8 mouse cellular contexts compared by ENCODE assay signal in the genomic region with DNA sequence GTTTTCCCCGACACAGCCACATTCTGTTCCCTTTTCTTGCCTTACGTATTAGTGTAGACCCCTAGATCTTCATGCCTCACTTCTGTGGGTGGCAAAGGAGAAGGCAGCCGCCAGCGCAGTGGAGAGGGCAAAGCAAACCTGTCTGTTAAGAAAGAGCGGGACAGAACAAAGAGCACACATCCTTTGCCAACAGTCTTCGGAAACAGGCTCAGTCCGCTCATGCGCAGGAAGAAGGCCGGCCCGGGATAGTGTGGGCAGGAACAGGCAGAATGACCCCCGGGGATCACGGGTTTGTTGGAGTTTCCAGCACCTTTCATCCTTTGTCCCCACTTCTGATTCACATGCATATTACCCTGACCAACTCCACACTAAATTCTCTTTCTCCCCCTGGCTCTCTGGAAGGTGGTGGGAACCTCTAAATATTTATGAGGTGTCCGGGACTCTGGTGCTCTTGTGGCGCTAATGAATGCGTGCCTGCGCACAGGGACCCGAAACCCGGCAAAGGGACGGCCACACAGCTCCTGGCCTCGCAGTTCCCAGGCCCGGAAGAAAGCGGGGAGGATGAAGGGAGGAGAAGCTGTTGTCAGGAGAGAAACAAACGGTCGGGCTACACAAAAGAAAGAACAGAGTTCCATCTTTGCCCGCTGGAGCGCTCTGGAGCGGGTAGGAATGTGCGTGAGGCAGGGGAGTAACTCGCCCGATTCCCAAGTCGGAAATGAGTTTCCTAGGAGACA. TPM values are rescaled to one million over a fixed set of nuclear protein-coding genes. Genes with fewer than 3 reads are reported as not detected.
DNase-seq lines count a peak whose midpoint lies in the region; ATAC-seq and TF ChIP-seq lines count a peak whose summit lies in the region.

No protein-coding gene starts in this region.

- peak overlapping the region; percentile 92 for H3K27ac ChIP-seq in layer of hippocampus, adult 2 months
- H3K27ac ChIP-seq in liver, embryonic 16.5 days (ENCODE audit: low read length): no peak overlapping the region
- peak overlapping the region; percentile 90 for H3K27ac ChIP-seq in neural tube, embryonic 14.5 days (ENCODE audit: low read depth, low read length)

- 1% methylated on average over 31 of the region's 31 CpGs for WGBS in liver, embryonic 16.5 days (ENCODE audit: insufficient replicate concordance)
- under 1% methylated on average over 31 of the region's 31 CpGs for WGBS in neural tube, embryonic 14.5 days

- H3K9me3 ChIP-seq in liver, embryonic 16.5 days (replicated peaks; ENCODE audit: control insufficient read depth, low read length): no peaks in the 10 kb centered on the region
- no peaks in the 10 kb centered on the region for H3K9me3 ChIP-seq in neural tube, embryonic 14.5 days (ENCODE audit: control insufficient read depth, low read length)

- peaks cover 24% of the 10 kb centered on the region for H3K27me3 ChIP-seq in liver, embryonic 16.5 days (ENCODE audit: control insufficient read depth, insufficient read depth, low read depth, low read length)
- H3K27me3 ChIP-seq in neural tube, embryonic 14.5 days (ENCODE audit: control insufficient read depth, insufficient read depth, low read length): no peaks in the 10 kb centered on the region

- H3K4me2 ChIP-seq in liver, embryonic 16.5 days (ENCODE audit: low read depth, low read length): peak overlapping the region; percentile 61
- H3K4me2 ChIP-seq in neural tube, embryonic 14.5 days (ENCODE audit: low read depth, low read length): peak overlapping the region; percentile 58

- TF ChIP-seq CTCF in layer of hippocampus, adult 2 months (conservative IDR thresholded peaks at IDR 0.05): peak; percentile 72

- ATAC-seq in liver, embryonic 16.5 days (ENCODE audit: low read depth): peak; percentile 55; the same call in 1 of the 2 replicates
- peak; percentile 93 for ATAC-seq in neural tube, embryonic 14.5 days (ENCODE audit: low read depth)

- peak overlapping the region; percentile 66 for H3K4me3 ChIP-seq in layer of hippocampus, adult 2 months
- H3K4me3 ChIP-seq in liver, embryonic 16.5 days (ENCODE audit: low read depth, low read length): peak overlapping the region; percentile 55
- H3K4me3 ChIP-seq in neural tube, embryonic 14.5 days (ENCODE audit: low read depth, low read length): peak overlapping the region; percentile 27

- peak overlapping the region; percentile 28; the same call in 1 of the 2 replicates for H3K9ac ChIP-seq in liver, embryonic 16.5 days (ENCODE audit: low read depth, low read length)
- H3K9ac ChIP-seq in neural tube, embryonic 14.5 days (replicated peaks; ENCODE audit: low read depth, low read length): peak overlapping the region; percentile 52

- no peaks in the 10 kb centered on the region for H3K36me3 ChIP-seq in liver, embryonic 16.5 days (ENCODE audit: control insufficient read depth, insufficient read depth)
- H3K36me3 ChIP-seq in neural tube, embryonic 14.5 days (ENCODE audit: control insufficient read depth, insufficient read depth, low read length): no peaks in the 10 kb centered on the region

- H3K4me1 ChIP-seq in liver, embryonic 16.5 days (ENCODE audit: control insufficient read depth, low read depth, low read length): no peaks in the 10 kb centered on the region; the same call in 1 of the 2 replicates
- H3K4me1 ChIP-seq in neural tube, embryonic 14.5 days (ENCODE audit: control insufficient read depth, insufficient read depth, low read length): peaks cover 12% of the 10 kb centered on the region; the same call in 1 of the 2 replicates

- peak; percentile 97 for DNase-seq in R1 (ENCODE audit: low read depth, low spot score)
- peak; percentile 80 to 87 for DNase-seq in cerebellum, postnatal 10 days
- DNase-seq in frontal cortex, postnatal 10 days (ENCODE audit: low spot score in 2 of 2): peak; percentile 73 to 80
- DNase-seq in heart, postnatal 4 days: peak; percentile 82
- DNase-seq in layer of hippocampus, adult 2 months (ENCODE audit: low spot score in 2 of 2): peak; percentile 72 to 89
- peak; percentile 50 for DNase-seq in thymus, postnatal 36 days

RNA-seq across cellular contexts. Expression of a gene that starts 15.5 kb away (rescaled TPM):
- total RNA-seq in heart, postnatal 4 days (2021): 100 to 1,000 TPM; 588 to 671 TPM
- total RNA-seq in layer of hippocampus, adult 2 months (2021): 100 to 1,000 TPM; 364 to 385 TPM
- 5.5 and 6.6 TPM in 2 replicates for polyA plus RNA-seq in liver, embryonic 16.5 days (2015; fragmentation: Nextera tagmentation; extraction: Ambion mirVana)
- 64.6 and 70.0 TPM in 2 replicates for polyA plus RNA-seq in neural tube, embryonic 14.5 days (2014; fragmentation: Nextera tagmentation; extraction: Ambion mirVana)
